Mouse (Mus musculus) right cerebral cortex, postnatal 25 days (tissue): ENCODE measurements around the gene Fam71e1.
A peak's percentile ranks its signal among the peaks of the same experiment; 100 is the strongest.

Source experiments
- DNase-seq: peaks from one replicate; pipeline ENCODE4 v3.0.0; 2022

Fam71e1 gene

DNA sequence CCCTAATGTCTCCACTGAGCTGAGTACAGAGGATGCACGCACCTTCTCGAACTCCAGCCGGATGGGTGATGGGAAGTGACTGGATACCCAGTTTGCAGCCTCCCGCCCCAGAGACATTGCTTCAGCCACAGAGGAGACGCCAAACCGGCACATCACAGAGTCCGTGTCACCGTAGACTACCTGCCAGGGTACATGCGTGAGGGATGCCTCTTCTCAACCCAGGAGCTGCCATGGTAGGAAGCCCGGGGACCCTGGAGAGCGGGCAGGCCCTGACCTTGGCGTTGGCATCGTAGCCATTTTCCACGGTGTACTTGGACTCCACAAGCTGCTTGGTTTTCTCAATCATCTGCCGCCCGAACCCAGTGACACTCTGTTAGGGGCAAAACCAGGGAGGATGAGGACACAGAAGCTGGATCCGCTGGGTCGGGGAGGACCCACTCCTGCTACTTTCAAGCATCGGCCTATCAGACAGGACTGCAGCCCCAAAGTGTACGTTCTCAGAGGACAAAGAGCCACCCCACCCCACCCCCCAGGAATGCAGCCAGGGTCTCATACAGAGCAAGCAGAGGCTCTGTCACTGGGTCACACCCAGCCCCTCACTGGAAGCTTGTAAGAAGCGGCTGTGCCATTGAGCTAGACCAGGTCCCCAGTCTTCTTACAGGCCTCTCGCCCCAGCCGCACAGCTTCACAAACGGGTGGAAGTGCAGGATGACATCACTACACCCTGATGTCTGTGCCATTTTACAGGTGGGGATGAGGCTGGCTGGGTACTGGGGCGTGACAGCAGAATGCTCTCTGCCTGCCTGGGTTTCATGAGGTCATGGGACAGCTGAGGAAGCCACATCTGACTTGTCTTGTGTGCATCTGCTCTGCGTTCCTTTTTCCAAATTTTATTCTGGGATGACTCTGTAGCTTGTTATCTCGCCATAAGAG, 39.5 kb downstream of the Fam71e1 start:
- no peak for DNase-seq

GRCm38 (mm10) chr7:44536590-44536968, 40.2 kb downstream of the Fam71e1 start:
- peak; percentile 63 for DNase-seq

GRCm38 (mm10) chr7:44537009-44537408, 40.6 kb downstream of the Fam71e1 start:
- no peak for DNase-seq

DNA sequence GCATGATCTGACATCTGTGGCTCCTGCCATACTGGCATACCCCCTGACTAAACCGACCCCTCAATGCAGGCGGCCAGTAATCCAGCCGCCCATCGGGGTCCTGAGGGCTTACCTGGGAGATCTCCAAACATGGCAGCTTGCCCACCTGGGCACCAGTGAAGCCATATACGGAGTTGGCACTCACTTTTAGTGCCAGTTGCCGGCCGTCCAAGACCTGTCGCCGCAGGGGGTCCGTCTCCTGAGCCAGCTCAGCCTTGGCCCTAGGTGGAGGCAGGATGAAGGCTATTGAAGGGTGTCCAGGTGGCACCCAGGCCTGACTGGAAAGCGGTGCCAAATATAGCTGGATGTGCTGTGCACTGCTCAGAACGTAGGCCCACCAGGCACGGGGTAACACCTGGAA, 41.1 kb downstream of the Fam71e1 start:
- DNase-seq = no peak

DNA sequence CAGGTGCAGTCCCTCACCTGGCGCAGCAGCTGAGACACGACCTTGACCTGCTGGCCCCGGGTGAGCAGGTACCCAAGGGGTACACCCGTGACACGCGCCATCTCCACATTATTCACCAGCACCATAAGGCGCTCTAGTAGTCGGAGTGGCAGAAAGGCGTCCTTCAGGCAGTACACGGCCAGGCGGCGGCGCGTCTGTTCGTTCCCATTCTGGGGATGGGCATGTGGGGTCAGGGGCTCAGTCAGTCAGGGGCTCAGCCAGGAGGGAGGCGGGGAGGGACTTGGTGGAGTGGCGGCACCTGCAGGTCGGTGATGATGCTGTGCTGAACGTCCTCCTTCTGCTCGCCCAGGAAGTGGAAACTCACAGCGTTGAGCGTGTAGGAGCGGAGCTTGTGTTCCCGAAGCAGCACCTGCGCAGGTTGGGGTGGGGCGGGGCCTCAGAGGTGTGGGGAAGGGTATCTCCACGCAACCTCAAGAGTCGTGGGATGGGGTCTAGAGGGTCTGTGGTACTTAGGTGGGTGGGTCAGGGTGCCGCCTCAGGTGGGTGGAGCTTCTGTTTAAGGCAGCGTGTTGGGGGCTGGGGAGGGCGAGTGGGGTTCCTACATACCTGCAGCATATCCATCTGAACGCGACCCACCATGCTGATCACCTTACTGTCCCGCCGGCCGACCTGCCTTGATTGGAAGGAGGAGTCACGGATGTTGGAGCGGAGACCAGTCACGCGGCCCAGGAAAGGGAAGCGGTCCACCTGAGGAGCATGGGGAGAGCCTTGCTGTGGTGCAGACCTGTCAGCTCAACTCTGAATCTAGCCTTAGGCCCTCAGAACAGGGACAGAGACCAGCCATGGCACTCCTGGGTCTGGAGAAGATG, 42.6 kb downstream of the Fam71e1 start:
- no peak for DNase-seq

DNA sequence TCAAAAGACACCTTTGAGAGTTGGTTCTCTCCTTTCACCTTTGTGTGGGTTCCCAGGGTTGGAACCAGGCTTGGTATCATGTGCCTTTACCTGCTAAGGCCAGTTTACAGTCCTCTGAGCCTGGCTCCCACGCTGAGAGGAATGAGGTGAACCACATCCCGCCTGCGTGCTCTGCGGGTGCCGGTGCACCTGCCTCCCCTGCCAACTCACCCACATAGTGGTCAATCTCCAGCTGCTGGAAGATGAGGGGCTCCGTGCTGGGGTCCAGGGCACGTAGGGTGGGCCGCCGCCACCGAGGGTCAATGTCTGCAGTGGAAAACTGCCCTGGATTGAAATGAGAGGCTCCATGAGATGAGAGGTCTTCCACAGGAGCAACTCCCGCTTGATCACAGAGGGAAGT, 46.2 kb downstream of the Fam71e1 start:
- DNase-seq = no peak

DNA sequence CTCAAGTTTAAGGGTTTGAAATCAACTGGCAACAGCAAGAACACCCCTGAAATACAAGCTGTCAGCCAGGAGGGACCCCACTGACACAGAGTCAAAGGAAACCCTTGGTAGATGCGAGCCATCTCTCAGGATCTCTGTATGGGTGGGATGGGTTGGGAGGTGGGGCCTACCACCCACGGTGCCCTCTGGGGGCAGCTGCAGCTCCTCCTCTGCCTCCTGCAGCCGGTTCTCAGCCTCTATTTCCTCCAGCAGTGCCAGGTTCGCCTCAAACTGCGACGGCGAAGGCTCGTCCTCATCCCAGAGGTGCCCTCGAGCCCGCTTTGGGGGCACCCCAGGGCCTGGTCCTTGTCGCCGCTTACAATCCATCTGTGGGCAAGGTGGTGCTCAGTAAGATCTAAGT, 46.7 kb downstream of the Fam71e1 start:
- DNase-seq = no peak

DNA sequence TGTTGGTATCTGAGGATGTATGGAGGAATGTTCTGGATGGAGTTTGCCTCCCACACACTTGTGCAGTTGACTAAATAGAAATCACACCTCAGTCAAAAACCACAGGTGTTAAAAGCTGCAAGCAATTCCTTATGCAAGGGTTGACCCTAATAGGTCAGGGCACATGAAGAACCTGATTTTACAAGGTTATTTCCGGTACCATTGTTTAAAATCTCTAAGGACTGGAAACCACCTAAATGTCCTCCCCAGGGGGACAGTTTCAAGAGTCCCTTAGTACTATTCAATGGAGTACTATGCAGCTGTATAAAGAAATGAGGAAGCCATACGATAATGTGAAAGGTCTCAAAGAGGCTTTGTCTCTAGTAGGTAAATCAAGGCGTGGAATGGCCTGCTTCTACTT, 49.9 kb downstream of the Fam71e1 start:
- no peak for DNase-seq

GRCm38 (mm10) chr7:44547041-44547440, 50.7 kb downstream of the Fam71e1 start:
- DNase-seq = no peak

DNA sequence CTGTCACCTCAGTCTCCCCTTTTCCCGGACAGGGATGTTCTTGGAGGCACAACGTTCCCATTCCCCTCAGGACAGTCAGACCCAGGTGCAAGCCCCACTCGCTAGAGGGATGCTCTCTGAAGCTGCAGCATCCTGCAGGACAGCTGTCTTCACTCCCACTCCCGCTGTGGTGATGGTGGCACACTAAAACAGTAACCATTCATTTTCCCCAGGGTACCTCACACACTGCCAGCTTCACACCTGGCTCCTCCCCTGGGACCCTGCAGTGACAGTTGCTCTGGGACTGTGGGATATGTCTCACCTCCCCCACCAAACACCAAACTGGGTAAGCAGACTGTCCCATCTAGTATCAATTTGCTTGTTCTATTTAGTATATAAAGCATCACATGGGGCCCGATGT, 51.3 kb downstream of the Fam71e1 start:
- no peak for DNase-seq

- DNase-seq = peak; percentile 99
These were observed 52.2 kb downstream of the Fam71e1 start, which contains the start of gene Pold1 for GRCm38 (mm10) chr7:44548497-44549087. Gene Pold1, minus strand, starts transcription at chr7:44548849.

GRCm38 (mm10) chr7:44549621-44550408, 53.4 kb downstream of the Fam71e1 start:
- DNase-seq = no peak

DNA sequence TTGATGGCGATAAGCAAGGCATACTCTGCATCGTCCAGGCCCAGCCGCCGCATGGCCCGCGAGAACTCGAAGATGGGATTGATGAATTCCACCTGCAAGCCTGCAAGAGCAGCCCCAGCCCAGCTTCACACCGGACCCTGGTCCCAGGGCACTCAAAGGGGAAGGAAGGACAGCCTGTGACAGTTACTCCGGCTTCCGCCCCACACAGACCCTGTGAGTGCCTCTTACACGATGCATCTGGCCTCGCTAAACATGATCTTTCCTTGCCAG, 54.0 kb downstream of the Fam71e1 start:
- DNase-seq = no peak
